Comparison of ENCODE assay signal across 11 mouse cellular contexts in the genomic region with DNA sequence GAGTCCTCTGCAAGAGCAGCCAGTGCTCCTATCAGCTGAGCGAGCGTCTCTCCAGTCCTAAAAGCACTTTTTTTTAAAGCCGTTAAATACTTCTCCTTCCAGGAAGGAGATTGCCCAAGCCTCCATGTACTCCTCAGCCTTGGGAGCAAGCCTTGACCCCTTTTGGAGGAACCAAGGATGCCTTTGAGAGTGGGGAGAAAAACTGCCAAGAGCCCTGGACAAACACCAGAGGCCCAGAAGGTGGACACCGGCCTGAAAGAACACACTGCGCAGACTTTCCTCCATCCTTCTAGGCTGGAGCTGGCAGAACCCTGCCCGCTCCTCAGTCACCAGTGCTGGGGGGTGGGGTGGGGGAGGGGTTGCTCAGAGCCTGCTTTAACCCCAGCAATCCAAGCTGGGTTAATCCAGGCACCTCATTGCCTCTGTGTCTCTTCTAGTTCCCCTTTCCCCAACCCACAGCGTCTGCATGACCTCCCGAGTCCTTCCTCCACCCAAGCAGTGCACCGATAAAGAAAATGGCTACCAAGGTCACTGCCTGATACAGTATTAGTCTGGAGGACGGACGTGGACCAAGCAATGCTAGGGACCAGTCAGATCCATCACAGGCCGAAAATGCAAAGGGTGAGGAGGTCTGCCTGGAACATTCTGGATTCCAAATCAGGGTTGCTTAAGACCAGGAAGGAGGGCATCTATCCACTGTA. TPM values are rescaled to one million over a fixed set of nuclear protein-coding genes. Genes with fewer than 3 reads are reported as not detected.
DNase-seq lines count a peak whose midpoint lies in the region; ATAC-seq and TF ChIP-seq lines count a peak whose summit lies in the region.
"Had no signal": no experiment of that assay in that cellular context is flagged by ENCODE, and none has a peak within 500 bp of the region (broad histone marks: within the 10 kb centered on the region; RNA-seq: fewer than 3 reads in every experiment).

No protein-coding gene starts in this region.

- DNase-seq in left cerebral cortex, adult 2 months (ENCODE audit: extremely low spot score in 1 of 2, low spot score in 2 of 2): peak in 1 of 2 experiments; percentile 40
- DNase-seq in left cerebral cortex, adult 11 months (ENCODE audit: low spot score): no peak
- DNase-seq in heart, embryonic 10.5 days (ENCODE audit: low spot score): no peak
- peak; percentile 46 to 59 for DNase-seq in lung, postnatal 4 days
- DNase-seq in retina, postnatal 1 day: no peak
- no peak for DNase-seq in midbrain, embryonic 14.5 days
- no peak for DNase-seq in midbrain, embryonic 10.5 days (ENCODE audit: low spot score)
- DNase-seq: kidney, adult 9 months had no signal

- no peaks in the 10 kb centered on the region for H3K27me3 ChIP-seq in heart, embryonic 10.5 days (ENCODE audit: insufficient read depth, poor library complexity, severe bottlenecking)
- H3K27me3 ChIP-seq in midbrain, embryonic 14.5 days (ENCODE audit: control insufficient read depth, insufficient read depth, low read length): no peaks in the 10 kb centered on the region
- H3K27me3 ChIP-seq in midbrain, embryonic 10.5 days (ENCODE audit: low read depth, poor library complexity, severe bottlenecking): no peaks in the 10 kb centered on the region
- H3K27me3 ChIP-seq: megakaryocyte, embryonic 14.5 days; Patski had no signal

- H3K36me3 ChIP-seq in heart, embryonic 10.5 days: peaks cover 59% of the 10 kb centered on the region
- peaks cover 40% of the 10 kb centered on the region for H3K36me3 ChIP-seq in midbrain, embryonic 14.5 days (ENCODE audit: control insufficient read depth, insufficient read depth, low read length)
- H3K36me3 ChIP-seq in midbrain, embryonic 10.5 days: peaks cover 76% of the 10 kb centered on the region

- H3K9ac ChIP-seq in midbrain, embryonic 14.5 days (replicated peaks; ENCODE audit: low read length): no peak overlapping the region

- H3K4me1 ChIP-seq in bone marrow, adult 2 months (ENCODE audit: control insufficient read depth, insufficient read depth, low read length): peaks cover 1% of the 10 kb centered on the region; the same call in 1 of the 2 replicates
- peaks cover 42% of the 10 kb centered on the region for H3K4me1 ChIP-seq in heart, embryonic 10.5 days
- H3K4me1 ChIP-seq in midbrain, embryonic 14.5 days (ENCODE audit: control insufficient read depth, insufficient read depth, low read length): peaks cover 4% of the 10 kb centered on the region; the same call in 1 of the 2 replicates
- H3K4me1 ChIP-seq in midbrain, embryonic 10.5 days: 0 out of 2 replicates have a peak, but pooled peaks cover 12% of the 10 kb centered on the region

- intact Hi-C loops in left cerebral cortex, adult 2 months (cut with DNase I): no loop called here

- no peak overlapping the region for H3K4me2 ChIP-seq in midbrain, embryonic 14.5 days (ENCODE audit: low read length)

- TF ChIP-seq CTCF in left cerebral cortex, adult 2 months (IDR thresholded peaks at IDR 0.05): no peak
- TF ChIP-seq CTCF in bone marrow, adult 2 months (IDR thresholded peaks at IDR 0.05; ENCODE audit: control insufficient read depth, insufficient read depth, low read length): no peak

- H3K4me3 ChIP-seq in left cerebral cortex, adult 2 months: no peak overlapping the region
- H3K4me3 ChIP-seq in bone marrow, adult 2 months (replicated peaks; ENCODE audit: control insufficient read depth, low read depth, low read length): no peak overlapping the region
- no peak overlapping the region for H3K4me3 ChIP-seq in heart, embryonic 10.5 days
- H3K4me3 ChIP-seq in midbrain, embryonic 14.5 days (replicated peaks; ENCODE audit: low read depth, low read length): no peak overlapping the region
- H3K4me3 ChIP-seq in midbrain, embryonic 10.5 days: no peak overlapping the region
- H3K4me3 ChIP-seq: megakaryocyte, embryonic 14.5 days had no signal

- 0 out of 2 replicates have a peak overlapping the region, but pooled peaks have one; percentile 13 for H3K27ac ChIP-seq in left cerebral cortex, adult 2 months
- peak overlapping the region; percentile 36; the same call in 1 of the 2 replicates for H3K27ac ChIP-seq in bone marrow, adult 2 months (ENCODE audit: control insufficient read depth, insufficient read depth, low read depth, low read length, poor library complexity)
- H3K27ac ChIP-seq in heart, embryonic 10.5 days: peak overlapping the region; percentile 62; the same call in 1 of the 2 replicates
- no peak overlapping the region for H3K27ac ChIP-seq in midbrain, embryonic 14.5 days (replicated peaks; ENCODE audit: low read depth, low read length)
- no peak overlapping the region for H3K27ac ChIP-seq in midbrain, embryonic 10.5 days (replicated peaks)

- ATAC-seq in midbrain, embryonic 14.5 days (ENCODE audit: low FRiP score, low TSS enrichment): no peak
- ATAC-seq: Patski had no signal

- no peaks in the 10 kb centered on the region for H3K9me3 ChIP-seq in heart, embryonic 10.5 days
- no peaks in the 10 kb centered on the region for H3K9me3 ChIP-seq in midbrain, embryonic 14.5 days (ENCODE audit: control insufficient read depth, low read length)
- H3K9me3 ChIP-seq in midbrain, embryonic 10.5 days (replicated peaks): no peaks in the 10 kb centered on the region
- H3K9me3 ChIP-seq: megakaryocyte, embryonic 14.5 days had no signal

- WGBS in bone marrow, adult 2 months: 31% methylated on average over 12 of the region's 12 CpGs
- WGBS in heart, embryonic 10.5 days: 74% methylated on average over 12 of the region's 12 CpGs
- 92% methylated on average over 12 of the region's 12 CpGs for WGBS in midbrain, embryonic 14.5 days
- WGBS in midbrain, embryonic 10.5 days: 84% methylated on average over 12 of the region's 12 CpGs

- no peak for TF ChIP-seq POLR2A in bone marrow, adult 2 months (IDR thresholded peaks at IDR 0.05; ENCODE audit: borderline replicate concordance, control insufficient read depth, low read depth, low read length)

RNA-seq across cellular contexts. Expression of a gene that starts 8.6 kb away (rescaled TPM):
- 10 to 100 TPM; 90.1 to 94.2 TPM for total RNA-seq in left cerebral cortex, adult 2 months (2021)
- polyA plus RNA-seq in bone marrow, adult 2 months (2011; ENCODE audit: insufficient read depth, insufficient read length, low replicate concordance, missing spikeins): 16.5 and 24.5 TPM in 2 replicates
- 4.1 and 5.4 TPM in 2 replicates for polyA plus RNA-seq in heart, embryonic 10.5 days (2016; fragmentation: Nextera tagmentation; extraction: Ambion mirVana)
- polyA plus RNA-seq in midbrain, embryonic 14.5 days (2014; fragmentation: Nextera tagmentation; extraction: Ambion mirVana): 5.1 and 8.4 TPM in 2 replicates
- polyA plus RNA-seq in midbrain, embryonic 10.5 days (2016; fragmentation: Nextera tagmentation; extraction: Ambion mirVana): 2.9 and 4.2 TPM in 2 replicates

RNA-seq across cellular contexts. Expression of a gene that starts 29.3 kb away (rescaled TPM):
- 1 to 10 TPM; 1.1 to 1.2 TPM for total RNA-seq in left cerebral cortex, adult 2 months (2021)
- polyA plus RNA-seq in bone marrow, adult 2 months (2011; ENCODE audit: insufficient read depth, insufficient read length, low replicate concordance, missing spikeins): 4.1 TPM in 1 of 2 replicates, not detected in the other
- polyA plus RNA-seq in heart, embryonic 10.5 days (2016; fragmentation: Nextera tagmentation; extraction: Ambion mirVana): 3.1 and 4.4 TPM in 2 replicates
- not detected in 2 replicates for polyA plus RNA-seq in midbrain, embryonic 14.5 days (2014; fragmentation: Nextera tagmentation; extraction: Ambion mirVana)
- polyA plus RNA-seq in midbrain, embryonic 10.5 days (2016; fragmentation: Nextera tagmentation; extraction: Ambion mirVana): 2.2 and 2.4 TPM in 2 replicates

RNA-seq across cellular contexts. Expression of a gene that starts 32.4 kb away (rescaled TPM):
- total RNA-seq in left cerebral cortex, adult 2 months (2021): 1 to 10 TPM; 3.2 TPM
- polyA plus RNA-seq in bone marrow, adult 2 months (2011; ENCODE audit: insufficient read depth, insufficient read length, low replicate concordance, missing spikeins): 5.6 and 5.8 TPM in 2 replicates
- 0.20 and 0.34 TPM in 2 replicates for polyA plus RNA-seq in heart, embryonic 10.5 days (2016; fragmentation: Nextera tagmentation; extraction: Ambion mirVana)
- 0.11 TPM in 1 of 2 replicates, not detected in the other for polyA plus RNA-seq in midbrain, embryonic 14.5 days (2014; fragmentation: Nextera tagmentation; extraction: Ambion mirVana)
- 0.05 TPM in 1 of 2 replicates, not detected in the other for polyA plus RNA-seq in midbrain, embryonic 10.5 days (2016; fragmentation: Nextera tagmentation; extraction: Ambion mirVana)

RNA-seq across cellular contexts. Expression of a gene that starts 37.6 kb away (rescaled TPM):
- total RNA-seq in left cerebral cortex, adult 2 months (2021): 1 to 10 TPM in 1 of 2 experiments, under 1 TPM in 1; 0.30 to 1.1 TPM
- 0.57 and 1.8 TPM in 2 replicates for polyA plus RNA-seq in bone marrow, adult 2 months (2011; ENCODE audit: insufficient read depth, insufficient read length, low replicate concordance, missing spikeins)
- 0.96 and 2.4 TPM in 2 replicates for polyA plus RNA-seq in heart, embryonic 10.5 days (2016; fragmentation: Nextera tagmentation; extraction: Ambion mirVana)
- polyA plus RNA-seq in midbrain, embryonic 14.5 days (2014; fragmentation: Nextera tagmentation; extraction: Ambion mirVana): 0.08 and 0.16 TPM in 2 replicates
- 0.98 and 1.3 TPM in 2 replicates for polyA plus RNA-seq in midbrain, embryonic 10.5 days (2016; fragmentation: Nextera tagmentation; extraction: Ambion mirVana)

RNA-seq across cellular contexts. Expression of a gene that starts 50.2 kb away (rescaled TPM):
- total RNA-seq in left cerebral cortex, adult 2 months (2021): 1 to 10 TPM in 1 of 2 experiments, under 1 TPM in 1; 0.75 to 1.1 TPM
- polyA plus RNA-seq in bone marrow, adult 2 months (2011; ENCODE audit: insufficient read depth, insufficient read length, low replicate concordance, missing spikeins): 1.2 and 9.3 TPM in 2 replicates
- 61.9 and 62.7 TPM in 2 replicates for polyA plus RNA-seq in heart, embryonic 10.5 days (2016; fragmentation: Nextera tagmentation; extraction: Ambion mirVana)
- 32.6 and 34.2 TPM in 2 replicates for polyA plus RNA-seq in midbrain, embryonic 14.5 days (2014; fragmentation: Nextera tagmentation; extraction: Ambion mirVana)
- polyA plus RNA-seq in midbrain, embryonic 10.5 days (2016; fragmentation: Nextera tagmentation; extraction: Ambion mirVana): 24.5 and 27.5 TPM in 2 replicates

Comparison
In these comparisons a context has a peak if more than half of its experiments do, and no peak if none do; other contexts are left out.
1. DNase-seq: peak in lung, postnatal 4 days (2 of 2); none in left cerebral cortex, adult 11 months (single experiment), heart, embryonic 10.5 days (single experiment), retina, postnatal 1 day (single experiment), midbrain, embryonic 14.5 days (single experiment) and midbrain, embryonic 10.5 days (single experiment).
2. H3K27ac ChIP-seq: peak in left cerebral cortex, adult 2 months (single experiment), bone marrow, adult 2 months (single experiment) and heart, embryonic 10.5 days (single experiment); none in midbrain, embryonic 14.5 days (single experiment) and midbrain, embryonic 10.5 days (single experiment).